Comparison of ENCODE assay signal across 1 mouse cellular context in genomic region chr1:175646952-175647351, GRCm38 (mm10).
TF ChIP-seq lines count a peak whose summit lies in the region.

No protein-coding gene starts in this region.

TF ChIP-seq in CH12.LX, 34 proteins besides CTCF, POLR2A, EP300 and RAD21:
- no peak for TF ChIP-seq JUND (conservative IDR thresholded peaks at IDR 0.05; ENCODE audit: low read depth, low read length)
- TF ChIP-seq ZKSCAN1 (IDR thresholded peaks at IDR 0.05; ENCODE audit: borderline replicate concordance, low read depth, low read length) = no peak
- TF ChIP-seq JUN (IDR thresholded peaks at IDR 0.05; ENCODE audit: insufficient read depth, low read depth, low read length) = no peak
- no peak for TF ChIP-seq MAFK (IDR thresholded peaks at IDR 0.05; ENCODE audit: insufficient replicate concordance, low read length)
- TF ChIP-seq ZNF384 (IDR thresholded peaks at IDR 0.05; ENCODE audit: low read depth, low read length) = no peak
- no peak for TF ChIP-seq MAX (IDR thresholded peaks at IDR 0.05; ENCODE audit: low read length)
- TF ChIP-seq ELF1 (IDR thresholded peaks at IDR 0.05; ENCODE audit: low read depth, low read length) = no peak
- TF ChIP-seq KAT2A (IDR thresholded peaks at IDR 0.05; ENCODE audit: insufficient replicate concordance, low read length) = no peak
- TF ChIP-seq BHLHE40 (IDR thresholded peaks at IDR 0.05; ENCODE audit: low read depth, low read length) = no peak
- TF ChIP-seq USF1 (IDR thresholded peaks at IDR 0.05; ENCODE audit: low read depth, low read length) = no peak
- TF ChIP-seq MXI1 (IDR thresholded peaks at IDR 0.05; ENCODE audit: low read depth, low read length) = no peak
- no peak for TF ChIP-seq MAZ (IDR thresholded peaks at IDR 0.05; ENCODE audit: low read depth, low read length)
- no peak for TF ChIP-seq GABPA (IDR thresholded peaks at IDR 0.05; ENCODE audit: insufficient replicate concordance, low read depth, low read length)
- TF ChIP-seq TCF12 (IDR thresholded peaks at IDR 0.05; ENCODE audit: low read depth, low read length) = no peak
- no peak for TF ChIP-seq IRF4 (IDR thresholded peaks at IDR 0.05; ENCODE audit: low read depth, low read length)
- TF ChIP-seq MYC (IDR thresholded peaks at IDR 0.05; ENCODE audit: low read depth, low read length) = no peak
- TF ChIP-seq POLR2AphosphoS2 (IDR thresholded peaks at IDR 0.05; ENCODE audit: low read depth, low read length) = no peak
- no peak for TF ChIP-seq CHD2 (IDR thresholded peaks at IDR 0.05; ENCODE audit: low read length)
